Mouse (Mus musculus): ENCODE results near the gene Arf1.
"Not testable (repeated sequence)": the region's sequence is repeated elsewhere in the genome, so short reads cannot be mapped to it uniquely, and the experiment has no call there.

The Arf1 gene

GRCm38 (mm10) chr11:59226787-59227603, 1.1 kb downstream of the Arf1 start:
- DNase-seq (ENCODE audit: low read depth in 2 of 2, low spot score in 2 of 2), result no peak

GRCm38 (mm10) chr11:59226251-59226650, 1.8 kb downstream of the Arf1 start:
- DNase-seq (ENCODE audit: low read depth in 2 of 2, low spot score in 2 of 2), result no peak

- DNase-seq (ENCODE audit: low read depth in 2 of 2, low spot score in 2 of 2), result no peak
Measured at GRCm38 (mm10) chr11:59225167-59225566, 2.9 kb downstream of the Arf1 start.

- DNase-seq (ENCODE audit: low read depth in 2 of 2, low spot score in 2 of 2), result no peak
Measured at GRCm38 (mm10) chr11:59224470-59224869, 3.6 kb downstream of the Arf1 start.

- DNase-seq (ENCODE audit: low read depth in 2 of 2, low spot score in 2 of 2), result no peak
Measured at GRCm38 (mm10) chr11:59224025-59224424, 4.0 kb downstream of the Arf1 start.

GRCm38 (mm10) chr11:59222306-59222705, 5.8 kb downstream of the Arf1 start:
- no peak for DNase-seq (ENCODE audit: low read depth in 2 of 2, low spot score in 2 of 2)

GRCm38 (mm10) chr11:59221604-59222003, 6.5 kb downstream of the Arf1 start:
- no peak for DNase-seq (ENCODE audit: low read depth in 2 of 2, low spot score in 2 of 2)

GRCm38 (mm10) chr11:59219064-59219463, 9.0 kb downstream of the Arf1 start:
- DNase-seq (ENCODE audit: low read depth in 2 of 2, low spot score in 2 of 2), result peak; percentile 39 to 58

GRCm38 (mm10) chr11:59218389-59218998, 9.6 kb downstream of the Arf1 start:
- no peak for DNase-seq (ENCODE audit: low read depth in 2 of 2, low spot score in 2 of 2)

- DNase-seq (ENCODE audit: low read depth in 2 of 2, low spot score in 2 of 2), result no peak
Measured at GRCm38 (mm10) chr11:59216955-59217354, 11.1 kb downstream of the Arf1 start.

GRCm38 (mm10) chr11:59212892-59213494, 15.1 kb downstream of the Arf1 start:
- no peak for DNase-seq (ENCODE audit: low read depth in 2 of 2, low spot score in 2 of 2)

GRCm38 (mm10) chr11:59212320-59212719, 15.8 kb downstream of the Arf1 start:
- peak; percentile 71 to 80 for DNase-seq (ENCODE audit: low read depth in 2 of 2, low spot score in 2 of 2)

GRCm38 (mm10) chr11:59211561-59211960, 16.5 kb downstream of the Arf1 start:
- DNase-seq (ENCODE audit: low read depth in 2 of 2, low spot score in 2 of 2), result not testable (repeated sequence)

- no peak for DNase-seq (ENCODE audit: low read depth in 2 of 2, low spot score in 2 of 2)
Measured at GRCm38 (mm10) chr11:59210020-59210419, 18.1 kb downstream of the Arf1 start.

- DNase-seq (ENCODE audit: low read depth in 2 of 2, low spot score in 2 of 2), result no peak
Measured at GRCm38 (mm10) chr11:59209580-59209979, 18.5 kb downstream of the Arf1 start.

- peak in 1 of 2 experiments; percentile 31 for DNase-seq (ENCODE audit: low read depth in 2 of 2, low spot score in 2 of 2)
Measured at GRCm38 (mm10) chr11:59209003-59209441, 19.0 kb downstream of the Arf1 start.

- peak; percentile 84 to 86 for DNase-seq (ENCODE audit: low read depth in 2 of 2, low spot score in 2 of 2)
Measured at GRCm38 (mm10) chr11:59208153-59208831, 19.8 kb downstream of the Arf1 start, which contains the start of gene 2310033P09Rik. TSS of gene 2310033P09Rik (plus strand) at chr11:59208321.

- DNase-seq (ENCODE audit: low read depth in 2 of 2, low spot score in 2 of 2), result peak; percentile 81 to 91
Measured at GRCm38 (mm10) chr11:59202081-59202995, 25.7 kb downstream of the Arf1 start, which contains the start of gene Mrpl55. TSS of gene Mrpl55 (plus strand) at chr11:59202486.

GRCm38 (mm10) chr11:59201216-59202002, 26.7 kb downstream of the Arf1 start:
- no peak for DNase-seq (ENCODE audit: low read depth in 2 of 2, low spot score in 2 of 2)
